Mouse (Mus musculus): ENCODE data around the gene Hdc. TPM values are rescaled to one million over a fixed set of nuclear protein-coding genes. Genes with fewer than 3 reads are reported as not detected.

Gene Hdc
- total RNA-seq, 2 experiments from 2014 or later, result 79.4 to 152 TPM

- peak; percentile 73 for ATAC-seq (replicated peaks; ENCODE audit: poor library complexity, severe bottlenecking)
Measured at GRCm38 (mm10) chr2:126601918-126602600, 17.0 kb downstream of the Hdc start.

GRCm38 (mm10) chr2:126600533-126600932, 18.6 kb downstream of the Hdc start:
- ATAC-seq (replicated peaks; ENCODE audit: poor library complexity, severe bottlenecking), result peak; percentile 60

- ATAC-seq (replicated peaks; ENCODE audit: poor library complexity, severe bottlenecking), result no peak
Measured at GRCm38 (mm10) chr2:126599005-126599404, 20.1 kb downstream of the Hdc start.

GRCm38 (mm10) chr2:126598359-126598758, 20.7 kb downstream of the Hdc start:
- ATAC-seq (replicated peaks; ENCODE audit: poor library complexity, severe bottlenecking), result no peak

- ATAC-seq (replicated peaks; ENCODE audit: poor library complexity, severe bottlenecking), result no peak
Measured at GRCm38 (mm10) chr2:126597279-126598241, 21.5 kb downstream of the Hdc start.

GRCm38 (mm10) chr2:126596347-126597072, 22.6 kb downstream of the Hdc start:
- ATAC-seq (replicated peaks; ENCODE audit: poor library complexity, severe bottlenecking), result no peak

- ATAC-seq (replicated peaks; ENCODE audit: poor library complexity, severe bottlenecking), result peak; percentile 88
Measured at GRCm38 (mm10) chr2:126593831-126594610, 25.1 kb downstream of the Hdc start.

- no peak for ATAC-seq (replicated peaks; ENCODE audit: poor library complexity, severe bottlenecking)
Measured at GRCm38 (mm10) chr2:126591304-126591703, 27.8 kb downstream of the Hdc start.

- ATAC-seq (replicated peaks; ENCODE audit: poor library complexity, severe bottlenecking), result peak; percentile 89
Measured at GRCm38 (mm10) chr2:126587468-126587867, 31.6 kb downstream of the Hdc start.

GRCm38 (mm10) chr2:126584621-126585369, 34.3 kb downstream of the Hdc start:
- no peak for ATAC-seq (replicated peaks; ENCODE audit: poor library complexity, severe bottlenecking)

- ATAC-seq (replicated peaks; ENCODE audit: poor library complexity, severe bottlenecking), result peak; percentile 39; the same call in 1 of the 2 replicates
Measured at GRCm38 (mm10) chr2:126583960-126584359, 35.1 kb downstream of the Hdc start.

GRCm38 (mm10) chr2:126579282-126579681, 39.8 kb downstream of the Hdc start:
- ATAC-seq (replicated peaks; ENCODE audit: poor library complexity, severe bottlenecking), result no peak

- ATAC-seq (replicated peaks; ENCODE audit: poor library complexity, severe bottlenecking), result no peak
Measured at GRCm38 (mm10) chr2:126577362-126577761, 41.7 kb downstream of the Hdc start.

- no peak for ATAC-seq (replicated peaks; ENCODE audit: poor library complexity, severe bottlenecking)
Measured at GRCm38 (mm10) chr2:126575391-126576176, 43.5 kb downstream of the Hdc start.

- ATAC-seq (replicated peaks; ENCODE audit: poor library complexity, severe bottlenecking), result no peak
Measured at GRCm38 (mm10) chr2:126572747-126573146, 46.4 kb downstream of the Hdc start.

- ATAC-seq (replicated peaks; ENCODE audit: poor library complexity, severe bottlenecking), result no peak
Measured at GRCm38 (mm10) chr2:126572163-126572562, 46.9 kb downstream of the Hdc start.

GRCm38 (mm10) chr2:126563411-126564105, 55.5 kb downstream of the Hdc start:
- no peak for ATAC-seq (replicated peaks; ENCODE audit: poor library complexity, severe bottlenecking)

- no peak for ATAC-seq (replicated peaks; ENCODE audit: poor library complexity, severe bottlenecking)
Measured at GRCm38 (mm10) chr2:126560094-126560493, 59.0 kb downstream of the Hdc start.

Data from granulocyte monocyte progenitor cell, adult 5-6 weeks (primary cell).